Mouse (Mus musculus): Measurements from ENCODE around the gene Sptssa.
"Not testable (repeated sequence)": the region's sequence is repeated elsewhere in the genome, so short reads cannot be mapped to it uniquely, and the experiment has no call there.

The Sptssa gene

DNA sequence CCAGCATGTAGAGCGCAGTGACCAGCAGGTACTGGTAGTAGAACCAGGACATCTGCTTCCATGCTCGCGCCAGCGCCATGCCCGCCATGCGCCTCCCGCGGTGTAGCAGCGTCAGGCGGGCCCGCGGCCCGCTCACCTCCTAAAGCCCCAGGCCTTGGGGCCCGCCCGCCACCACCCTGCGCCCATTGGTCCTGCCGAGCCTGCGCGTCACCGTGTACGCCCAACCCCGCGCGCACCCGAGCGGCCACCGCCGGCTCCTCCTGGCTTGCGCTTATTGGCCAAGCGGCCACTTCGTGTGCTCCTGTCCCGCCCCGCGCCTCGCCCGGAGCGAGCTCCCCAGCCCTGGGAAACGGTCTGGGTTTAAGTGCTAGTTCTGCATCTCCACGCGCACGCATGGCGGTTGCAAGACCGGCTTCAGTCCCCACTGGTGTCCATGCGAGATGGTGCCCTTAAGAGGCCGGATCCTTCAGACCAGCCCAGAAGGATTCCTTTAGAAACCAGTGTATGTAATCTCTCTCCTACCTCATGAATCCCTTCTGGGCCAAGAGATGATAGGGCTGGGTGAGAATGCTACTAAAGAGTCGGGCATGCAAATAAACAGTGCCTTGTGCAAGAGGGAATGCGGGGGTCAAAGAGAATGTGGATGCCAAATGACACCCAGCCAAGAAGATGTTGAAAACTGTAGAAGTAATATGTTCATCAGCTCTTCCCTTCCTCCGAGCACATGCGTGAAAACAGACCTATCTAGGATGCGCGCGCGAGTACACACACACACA lies at the start of gene Sptssa:
Gene Sptssa (minus strand): TSS at position 178 of the 776 bp plus-strand sequence.
- DNase-seq = peak; percentile 97

DNA sequence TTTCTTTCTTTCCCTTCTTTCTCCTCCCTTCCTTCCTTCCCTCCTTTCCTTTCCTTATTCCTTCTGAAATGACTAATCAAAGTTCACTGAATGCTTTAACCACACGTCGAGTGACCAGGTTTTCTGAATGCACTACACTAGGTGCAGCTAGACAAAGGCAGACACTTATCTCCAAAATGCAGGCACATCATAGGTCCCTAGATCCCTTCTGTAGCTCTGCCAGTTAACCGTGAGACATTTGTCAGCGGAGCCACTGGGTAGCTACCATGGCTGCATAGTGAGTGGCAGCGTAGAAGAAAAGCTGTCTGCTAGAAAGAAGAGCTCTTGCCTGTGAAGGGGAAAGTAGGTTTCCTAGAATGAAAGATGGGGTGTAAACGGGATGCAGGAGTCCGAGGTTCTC lies 43.0 kb upstream of the Sptssa start:
- DNase-seq = no peak

DNA sequence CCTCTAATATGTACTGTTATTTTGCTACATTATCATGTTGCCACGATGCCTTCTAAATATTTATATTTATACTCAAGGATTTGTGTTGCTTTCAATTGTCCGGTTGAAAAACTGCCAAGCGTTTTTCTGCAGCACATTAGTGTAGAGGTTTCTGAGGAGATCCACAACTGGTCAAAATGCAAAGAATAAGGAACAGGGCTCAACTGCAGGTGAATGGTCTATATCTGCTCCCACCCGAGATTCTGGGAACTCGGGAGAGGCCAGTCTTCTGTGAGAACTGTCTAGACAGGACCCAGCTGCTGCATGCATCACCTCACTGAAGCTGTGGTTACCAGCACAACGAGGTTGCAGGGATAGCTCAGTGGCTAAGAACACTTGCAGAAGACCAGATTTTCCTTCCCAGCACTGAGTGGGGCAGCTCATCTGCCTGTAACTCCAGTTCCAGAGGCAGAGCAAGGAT lies 41.4 kb upstream of the Sptssa start:
- DNase-seq = no peak

DNA sequence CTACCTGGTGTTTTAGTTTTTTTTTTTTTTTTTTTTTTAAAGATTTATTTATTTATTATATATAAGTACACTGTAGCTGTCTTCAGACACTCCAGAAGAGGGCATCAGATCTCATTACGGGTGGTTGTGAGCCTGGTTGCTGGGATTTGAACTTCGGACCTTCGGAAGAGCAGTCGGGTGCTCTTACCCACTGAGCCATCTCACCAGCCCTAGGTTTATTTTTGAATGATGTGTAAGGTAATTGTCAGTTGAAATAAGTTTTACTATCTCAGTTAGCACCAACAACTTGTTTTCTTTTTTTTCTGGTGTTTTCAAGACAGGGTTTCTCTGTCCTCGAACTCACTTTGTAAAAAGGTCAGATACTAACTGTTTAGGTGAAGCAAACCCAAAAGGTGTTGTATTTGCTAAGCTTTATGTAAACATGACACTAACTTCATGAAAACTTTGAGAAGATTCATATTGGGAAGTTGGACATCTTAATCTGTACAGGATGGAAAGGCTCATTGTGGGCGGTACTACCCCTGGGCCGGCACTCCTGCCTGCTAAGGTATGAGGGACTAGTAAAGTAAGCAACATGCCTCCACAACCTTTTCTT lies 40.7 kb upstream of the Sptssa start:
- no peak for DNase-seq

DNA sequence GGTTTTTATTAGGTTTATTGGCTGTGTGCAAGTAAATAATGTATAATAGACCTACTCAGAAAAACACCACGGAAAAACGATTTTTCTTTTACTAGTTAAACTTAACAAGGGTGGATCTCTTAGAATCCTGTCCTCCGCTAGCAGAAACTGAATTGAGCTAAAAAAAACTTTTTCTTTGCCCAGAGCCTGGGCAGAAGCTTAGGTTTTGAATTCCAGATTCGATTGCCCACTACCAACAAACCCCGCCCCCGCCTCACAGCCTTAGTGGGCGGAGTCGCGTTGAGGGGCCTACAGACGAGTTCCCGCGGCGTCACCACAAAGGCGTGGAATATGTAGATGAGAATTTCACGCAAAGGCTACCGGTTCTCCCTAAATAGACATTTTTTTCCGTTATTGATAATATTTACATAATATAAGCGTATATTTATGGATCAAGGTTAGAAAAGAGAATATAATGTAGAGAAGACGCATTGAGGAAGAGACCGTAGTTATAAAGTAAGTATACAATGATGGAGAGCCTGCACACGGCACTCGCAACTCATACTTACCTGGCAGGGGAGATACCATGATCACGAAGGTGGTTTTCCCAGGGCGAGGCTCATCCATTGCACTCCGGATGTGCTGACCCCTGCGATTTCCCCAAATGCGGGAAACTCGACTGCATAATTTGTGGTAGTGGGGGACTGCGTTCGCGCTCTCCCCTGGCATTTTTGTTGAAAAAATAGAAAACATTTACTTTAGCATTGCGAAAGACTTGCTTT lies 40.0 kb upstream of the Sptssa start:
- DNase-seq = peak; percentile 91

DNA sequence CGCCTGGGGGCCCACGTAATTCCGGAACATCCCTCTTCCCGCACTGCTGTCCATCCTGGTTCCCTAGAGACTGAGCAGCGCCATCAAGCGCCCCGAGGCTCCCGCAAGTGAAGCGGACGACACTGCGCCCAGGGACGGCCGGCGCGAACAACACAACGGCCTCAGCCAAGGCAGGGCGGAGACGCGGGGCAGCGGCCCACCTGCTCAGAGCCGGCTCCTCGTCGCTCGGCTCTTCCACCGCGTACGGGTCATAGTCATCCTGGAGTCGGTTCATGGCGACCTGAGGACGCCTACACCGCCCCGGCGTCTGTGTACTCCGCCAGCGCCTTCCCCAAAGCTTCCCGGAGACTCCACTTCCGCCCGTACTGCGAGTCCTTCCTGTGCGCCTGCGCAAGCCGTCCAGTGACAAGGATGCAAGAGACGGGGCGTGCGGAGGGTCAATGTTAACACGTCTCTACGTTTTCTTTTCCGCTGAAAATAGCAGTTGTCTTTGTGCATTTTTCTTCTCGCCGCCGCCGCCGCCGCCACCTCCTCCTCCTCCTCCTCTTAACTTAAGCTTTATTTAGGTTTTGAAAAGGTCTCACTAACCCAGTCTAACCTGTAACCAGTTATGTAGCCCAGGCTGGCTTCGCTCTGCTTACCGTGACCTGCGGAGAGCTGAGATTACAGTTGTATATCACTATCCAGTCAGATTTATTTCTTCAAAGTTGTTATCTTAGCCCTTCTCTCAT lies 39.3 kb upstream of the Sptssa start, which contains the start of gene Eapp:
Gene Eapp (minus strand): TSS at position 387 of the 731 bp plus-strand sequence.
- DNase-seq = peak; percentile 96

DNA sequence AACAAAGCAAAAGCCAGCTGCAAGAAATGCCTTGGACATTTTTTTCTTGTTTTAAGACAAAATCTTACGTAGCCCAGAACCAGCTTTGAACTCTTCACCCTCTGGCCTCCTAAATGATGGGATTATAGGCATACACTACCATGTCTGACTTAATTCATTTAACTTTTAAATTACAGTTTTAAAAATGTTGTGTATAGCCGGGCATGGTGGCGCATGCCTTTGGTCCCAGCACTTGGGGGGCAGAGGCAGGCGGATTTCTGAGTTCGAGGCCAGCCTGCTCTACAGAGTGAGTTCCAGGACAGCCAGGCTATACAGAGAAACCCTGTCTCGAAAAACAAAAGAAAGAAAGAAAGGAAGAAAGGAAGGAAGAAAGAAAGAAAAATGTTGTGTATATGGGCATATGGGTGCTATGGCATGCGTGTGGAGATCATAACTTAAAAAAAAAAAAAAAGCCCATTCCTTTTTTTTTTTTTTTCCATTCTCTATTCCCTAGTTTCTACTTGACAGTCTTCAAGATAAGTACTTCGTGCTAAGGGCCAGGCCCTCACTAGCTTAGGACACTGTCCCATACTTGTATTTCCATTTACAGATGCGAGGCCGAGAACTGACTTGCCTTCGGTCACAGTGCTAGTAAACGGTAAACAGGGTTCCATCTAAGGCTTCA lies 38.6 kb upstream of the Sptssa start:
- DNase-seq = no peak

DNA sequence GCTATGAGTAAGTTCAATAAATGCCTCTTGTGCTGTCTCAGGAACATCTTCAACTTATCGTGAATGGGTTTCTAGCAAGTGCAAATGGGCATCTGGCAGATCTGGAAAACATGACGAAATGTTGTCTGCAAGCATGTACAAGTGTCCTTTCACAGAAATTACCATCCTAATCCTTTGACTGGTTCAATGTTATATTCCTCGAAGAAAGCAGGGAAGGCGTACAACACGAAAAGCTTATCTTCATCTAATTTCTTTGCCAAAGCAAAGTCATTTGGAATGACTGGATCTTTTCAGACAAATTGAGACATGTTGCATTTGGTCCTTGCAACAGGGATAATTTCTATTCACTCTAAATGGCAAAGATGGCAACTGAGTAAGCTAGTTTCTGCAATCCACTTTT lies 32.7 kb upstream of the Sptssa start:
- no peak for DNase-seq

DNA sequence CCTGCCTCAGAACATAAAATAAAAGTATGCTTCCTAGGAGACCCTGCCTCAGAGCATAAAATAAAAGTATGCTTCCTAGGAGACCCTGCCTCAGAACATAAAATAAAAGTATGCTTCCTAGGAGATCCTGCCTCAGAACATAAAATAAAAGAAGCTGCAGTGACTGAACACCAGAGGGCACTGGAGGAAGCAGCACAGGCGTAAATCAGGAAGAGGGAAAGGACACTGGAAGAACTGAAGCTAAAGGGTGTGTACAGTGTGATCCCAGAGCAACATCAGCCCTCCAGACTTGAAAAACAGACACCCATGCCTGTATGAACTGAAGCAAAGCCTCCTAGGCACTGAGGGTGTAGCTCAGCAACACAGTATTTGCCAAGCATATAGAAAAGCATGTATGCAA lies 26.8 kb upstream of the Sptssa start:
- DNase-seq = no peak

DNA sequence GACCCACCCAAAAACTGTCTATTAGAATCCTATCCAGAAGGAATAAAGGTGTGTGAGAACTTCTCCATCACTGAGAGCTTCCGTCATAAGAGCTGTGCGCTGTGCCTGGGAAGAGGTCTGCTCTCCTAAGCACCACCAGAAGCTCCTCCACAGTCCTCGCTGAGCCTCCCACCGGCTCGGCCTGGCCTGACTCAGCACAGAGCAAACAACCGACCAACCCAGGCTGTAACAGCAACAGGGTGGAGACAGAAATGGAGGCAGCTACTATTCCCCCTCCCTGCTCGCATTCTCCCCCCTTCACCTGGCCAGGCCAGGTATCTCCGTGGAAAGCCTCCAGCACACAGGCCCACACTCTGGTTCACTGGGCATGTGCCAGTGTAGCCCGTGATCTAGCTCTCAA lies 20.3 kb upstream of the Sptssa start:
- DNase-seq = no peak

DNA sequence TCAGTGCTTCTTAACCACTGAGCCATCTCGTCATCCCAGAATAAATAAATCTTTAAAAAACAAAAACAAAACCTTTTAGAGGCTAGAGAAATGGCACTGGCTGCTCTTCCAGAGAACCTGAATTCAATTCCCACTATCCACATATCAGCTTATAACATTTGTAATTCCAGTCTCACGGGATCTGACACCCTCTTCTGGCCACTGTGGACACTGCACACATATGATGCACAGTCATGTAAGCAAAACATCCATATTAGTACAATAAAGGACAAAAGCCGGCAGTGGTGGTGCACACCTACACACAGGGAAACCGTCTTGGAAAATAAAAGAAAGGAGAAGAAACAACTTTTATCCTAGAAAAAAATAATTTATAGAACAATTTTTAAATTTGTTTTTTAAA lies 19.0 kb upstream of the Sptssa start:
- DNase-seq = no peak

DNA sequence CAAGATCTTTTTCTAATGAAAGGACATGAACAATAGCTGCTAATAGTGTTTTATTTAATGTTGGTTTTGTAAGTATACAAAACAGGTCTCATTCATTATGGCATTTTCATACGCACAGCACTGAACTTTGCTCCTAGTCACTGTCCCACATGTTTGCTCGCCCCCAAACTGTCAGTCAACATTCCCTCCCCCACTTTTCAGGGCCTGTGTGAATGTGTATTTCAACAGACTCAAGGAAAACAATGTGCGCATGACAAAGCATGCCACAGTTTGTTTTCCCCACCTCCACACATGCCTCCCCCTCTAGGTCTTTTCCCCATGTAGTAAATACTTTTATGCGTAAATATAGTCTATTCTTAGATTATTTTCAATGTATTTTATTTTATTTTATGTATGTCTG lies 14.9 kb upstream of the Sptssa start:
- DNase-seq = no peak

DNA sequence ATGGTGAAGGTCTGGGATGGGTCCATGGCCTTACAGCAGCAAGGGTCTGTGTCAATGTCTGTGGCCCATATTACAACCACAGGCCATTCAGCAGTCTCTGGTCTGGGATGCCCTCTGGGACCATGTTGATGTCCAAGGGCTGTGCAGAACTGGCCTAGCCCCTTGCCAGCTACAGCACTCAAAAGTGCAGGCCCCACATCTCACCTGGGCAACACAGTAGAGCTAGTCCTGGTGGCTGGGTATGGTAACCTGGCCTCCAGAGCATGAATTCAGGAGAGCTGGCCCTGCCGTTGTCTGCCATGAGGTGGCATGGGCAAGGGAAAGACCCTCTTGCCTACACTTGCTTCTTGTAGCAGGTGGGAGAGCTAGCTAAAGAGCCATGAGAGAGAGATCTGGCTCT lies 11.8 kb upstream of the Sptssa start:
- DNase-seq = no peak

DNA sequence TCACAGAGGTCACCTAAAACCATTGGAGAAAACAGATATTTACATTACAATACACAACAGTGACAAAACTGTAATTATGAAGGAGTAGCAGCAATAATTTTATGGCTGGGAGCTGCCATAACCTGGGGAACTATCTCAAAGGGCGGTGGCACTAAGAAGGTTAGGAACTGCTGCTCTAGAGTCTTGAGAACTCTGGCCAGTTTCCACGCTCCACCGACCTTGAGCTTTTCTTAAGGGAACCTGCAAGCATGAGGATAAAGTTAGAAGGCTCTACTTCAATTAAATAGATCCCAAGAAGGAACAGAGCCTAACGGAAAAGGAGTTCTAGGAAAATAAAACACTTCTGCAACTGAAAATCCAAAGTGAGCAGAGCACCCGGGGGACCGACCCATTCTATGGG lies 9.2 kb upstream of the Sptssa start:
- no peak for DNase-seq

DNA sequence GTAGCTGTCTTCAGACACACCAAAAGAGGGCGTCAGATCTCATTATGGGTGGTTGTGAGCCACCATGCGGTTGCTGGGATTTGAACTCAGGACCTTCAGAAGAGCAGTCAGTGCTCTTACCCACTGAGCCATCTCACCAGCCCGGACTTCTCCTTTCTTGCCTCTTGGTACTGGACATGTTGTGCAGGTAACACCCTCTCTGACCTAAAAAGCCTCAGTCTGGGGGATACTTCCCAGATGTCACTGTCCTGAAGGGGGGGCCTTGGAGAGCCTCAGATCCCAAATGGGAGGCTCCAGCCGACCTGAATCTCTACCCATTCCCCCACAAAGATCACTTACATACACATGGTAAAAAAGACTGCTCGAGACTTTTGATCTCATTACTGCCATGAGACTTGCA lies 5.1 kb upstream of the Sptssa start:
- DNase-seq = not testable (repeated sequence)

DNA sequence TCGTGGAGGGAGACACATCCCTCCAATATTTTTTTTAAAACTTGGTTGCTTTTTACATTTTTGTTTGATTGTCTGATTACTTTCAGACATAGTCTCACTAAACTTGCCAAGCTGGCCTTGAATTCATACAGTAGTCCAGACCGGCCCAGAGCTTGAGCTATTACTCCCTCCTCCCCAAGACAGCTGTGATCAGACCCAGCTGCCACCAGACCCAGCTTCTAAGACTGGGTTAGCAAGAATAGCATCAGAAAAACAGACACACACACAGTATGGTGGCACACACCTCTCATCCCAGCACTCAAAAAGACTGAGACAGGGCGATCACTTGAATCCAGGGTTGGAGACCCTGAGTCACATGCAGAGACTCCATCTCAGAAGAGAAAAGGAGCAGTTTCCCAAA lies 3.5 kb upstream of the Sptssa start:
- no peak for DNase-seq

DNA sequence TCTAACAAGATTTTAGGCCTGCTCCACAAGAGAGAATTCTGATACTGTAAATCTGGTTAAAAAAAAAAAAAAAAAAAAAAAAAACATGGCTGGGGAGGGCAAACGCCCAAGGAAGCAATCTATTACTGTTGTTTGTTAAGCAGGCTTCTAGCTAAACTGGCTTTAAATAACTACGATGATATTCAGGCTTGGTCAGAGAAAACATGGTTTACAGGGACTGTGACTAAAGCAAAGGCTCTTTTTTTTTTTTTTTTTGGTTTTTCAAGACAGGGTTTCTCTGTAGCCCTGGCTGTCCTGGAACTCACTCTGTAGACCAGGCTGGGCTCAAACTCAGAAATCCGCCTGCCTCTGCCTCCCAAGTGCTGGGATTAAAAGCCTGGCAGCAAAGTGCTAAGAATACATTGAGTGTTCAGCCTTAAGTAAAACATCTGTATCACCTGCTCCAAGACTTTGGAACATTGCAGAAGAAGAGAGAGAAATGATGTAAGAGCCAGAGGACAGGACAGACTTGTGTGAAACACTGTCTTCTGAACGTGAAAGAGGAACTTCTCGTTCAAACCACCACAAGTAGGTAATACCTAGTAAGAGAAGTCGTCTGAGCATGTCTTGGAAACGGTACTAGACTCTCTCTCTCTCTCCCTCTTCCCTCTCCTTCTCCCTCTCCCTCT lies 2.2 kb upstream of the Sptssa start:
- no peak for DNase-seq

DNA sequence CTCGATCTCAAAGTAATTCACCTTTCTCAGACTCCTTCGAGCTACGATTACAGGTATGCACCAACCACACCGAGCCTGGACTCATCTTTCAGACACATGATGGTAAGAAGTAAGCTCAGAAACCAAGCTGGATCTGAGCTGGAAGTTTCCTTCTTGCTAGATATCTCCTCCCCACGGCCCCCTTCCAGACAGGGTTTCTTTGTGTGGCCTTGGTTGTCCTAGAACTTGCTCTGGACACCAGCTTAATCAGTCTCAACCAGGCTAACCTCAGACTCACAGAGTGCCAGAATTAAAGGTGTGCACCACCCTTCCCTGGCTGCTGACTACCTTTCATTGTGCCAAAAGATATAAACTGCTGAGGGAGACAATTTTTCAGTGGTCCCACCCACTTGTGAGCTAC lies 1.6 kb upstream of the Sptssa start:
- DNase-seq = no peak

DNA sequence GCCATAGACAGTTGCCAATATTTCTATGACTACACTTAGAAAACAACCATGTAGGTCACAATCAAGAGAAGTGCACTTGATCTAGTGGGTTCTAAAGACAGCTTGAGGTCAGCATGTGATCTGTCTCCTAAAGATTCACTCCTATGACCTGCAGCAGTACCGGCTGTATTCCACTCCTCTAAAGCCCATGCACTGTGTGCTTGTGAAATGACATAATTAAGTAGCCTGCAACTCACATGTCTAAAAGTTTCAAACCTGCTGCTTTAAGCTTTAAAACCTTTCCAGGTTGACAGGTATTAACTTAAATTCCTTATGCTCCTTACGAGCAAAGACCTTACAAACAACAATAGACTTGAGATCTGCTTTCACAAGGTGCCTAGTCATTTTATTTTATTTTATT lies 853 bp upstream of the Sptssa start:
- DNase-seq = no peak

DNA sequence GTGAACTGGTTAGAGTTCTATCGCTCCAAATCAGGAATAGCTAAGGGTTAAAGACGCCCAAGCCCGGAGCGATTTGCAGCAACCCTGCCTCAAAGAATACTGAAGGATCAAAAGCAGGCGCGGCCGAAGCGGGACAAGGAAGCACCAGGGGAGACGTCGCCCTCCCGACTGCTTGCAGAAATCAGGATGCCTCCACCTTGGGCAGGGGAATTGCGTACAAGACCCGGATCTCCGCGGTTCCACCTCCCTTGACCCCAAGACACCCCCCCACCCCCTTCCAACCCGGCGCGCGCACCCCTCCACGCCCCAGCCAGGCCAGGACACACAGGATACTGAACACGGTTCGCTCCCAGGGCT lies 356 bp downstream of the Sptssa start:
- DNase-seq = no peak

DNA sequence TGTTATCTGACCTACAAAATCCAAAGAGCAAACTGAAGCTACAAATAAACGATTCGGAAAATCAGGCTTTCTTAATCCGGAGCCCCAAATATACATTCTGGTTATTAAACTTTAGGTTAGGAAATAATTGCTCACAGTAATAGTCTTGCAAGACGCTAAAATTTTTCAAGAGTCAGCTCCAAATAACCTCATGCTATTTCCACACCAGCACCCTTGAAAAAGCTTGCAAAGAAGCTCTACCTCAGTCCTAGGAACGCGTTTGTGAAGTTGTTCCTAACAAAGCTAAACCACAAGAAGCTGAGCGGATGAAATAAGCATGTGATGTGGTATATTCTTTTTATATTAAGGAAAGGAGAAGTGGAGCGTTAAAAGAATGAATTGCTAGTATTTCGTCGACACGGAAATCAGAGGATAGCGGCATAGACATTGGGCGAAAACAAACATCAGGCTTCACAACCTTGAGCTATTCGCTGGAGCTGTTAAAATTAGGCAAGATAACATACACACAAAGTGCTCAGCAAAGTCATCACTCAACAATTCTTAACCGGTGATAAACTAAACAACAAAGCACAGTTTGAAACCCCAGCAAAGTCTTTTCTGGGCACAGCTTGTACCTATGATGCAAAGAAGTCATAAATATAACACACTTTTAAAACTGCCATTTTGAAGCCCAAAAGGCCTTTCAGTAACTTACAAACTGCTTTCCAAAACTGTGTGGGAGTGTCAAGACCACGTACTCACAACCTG lies 908 bp downstream of the Sptssa start:
- DNase-seq = no peak
